Mouse (Mus musculus) lung, adult 2 months (tissue): ENCODE measurements around the gene Nxpe4. TPM values are rescaled to one million over a fixed set of nuclear protein-coding genes. Genes with fewer than 3 reads are reported as not detected.
A peak's percentile ranks its signal among the peaks of the same experiment; 100 is the strongest.
"Not testable (repeated sequence)": the region's sequence is repeated elsewhere in the genome, so short reads cannot be mapped to it uniquely, and the experiment has no call there.

Source experiments
- DNase-seq: peaks from one replicate; pipeline ENCODE4 v3.0.0; 2022
- H3K4me1 ChIP-seq: fragments of 200-500 bp; 2 replicates; pipeline ENCODE4 v1.6.1; 2011; ENCODE audit warnings: low read length; ENCODE audit not compliant: control insufficient read depth, insufficient read depth
- H3K4me3 ChIP-seq: fragments of 200-500 bp; replicated peaks from 2 replicates; pipeline ENCODE3; 2011; ENCODE audit warnings: low read depth, mild to moderate bottlenecking, control low read depth, low read length; ENCODE audit errors: extremely low read depth
- CTCF ChIP-seq: fragments of 200-500 bp; IDR thresholded peaks from 2 replicates; pipeline ENCODE4 v1.5.1; 2011; ENCODE audit warnings: mild to moderate bottlenecking, low read length, control low read depth; ENCODE audit not compliant: insufficient read depth
- POLR2A ChIP-seq: fragments of 200-500 bp; IDR thresholded peaks from 2 replicates; pipeline ENCODE4 v1.6.1; 2011; ENCODE audit warnings: low read depth, mild to moderate bottlenecking, control low read depth, low read length, borderline replicate concordance; ENCODE audit errors: extremely low read depth
- WGBS: fragments of 180-500 bp; shearing (Covaris S2); methylation state at CpG from one replicate; pipeline ENCODE4 v1.1.7; 2018; 5-methylcytosine and 5-hydroxymethylcytosine counted together
- polyA plus RNA-seq: library from polyadenylated mRNA; depleted of rRNA; stranded (reverse); fragments of >200 nt; gene quantifications from 2 replicates; pipeline ENCODE4 v1.2.3, GENCODE M21; 2012

Gene Nxpe4
- polyA plus RNA-seq, 1 experiment = 5.1 TPM

GRCm38 (mm10) chr9:48290281-48290680 lies 128.5 kb downstream of the Nxpe4 start:
- WGBS = 93% methylated on average over 1 of the region's 1 CpGs
- Histone ChIP-seq H3K4me3 (no peak overlapping the region), H3K4me1 (no peaks in the 10 kb centered on the region)
- TF ChIP-seq CTCF (no peak), POLR2A (no peak)
- no peak for DNase-seq

GRCm38 (mm10) chr9:48294754-48295153 lies 132.9 kb downstream of the Nxpe4 start:
- no peak for DNase-seq
- Histone ChIP-seq H3K4me1 (no peaks in the 10 kb centered on the region), H3K4me3 (no peak overlapping the region)
- no peak for TF ChIP-seq CTCF
- TF ChIP-seq POLR2A = no peak
- 49% methylated on average over 2 of the region's 2 CpGs for WGBS

GRCm38 (mm10) chr9:48298983-48299382 lies 137.2 kb downstream of the Nxpe4 start:
- no peak for DNase-seq
- no peaks in the 10 kb centered on the region for H3K4me1 ChIP-seq
- 89% methylated on average over 7 of the region's 7 CpGs for WGBS
- no peak for TF ChIP-seq CTCF
- TF ChIP-seq POLR2A = no peak
- H3K4me3 ChIP-seq = no peak overlapping the region

GRCm38 (mm10) chr9:48303564-48303963 lies 141.7 kb downstream of the Nxpe4 start:
- H3K4me1 ChIP-seq, DNase-seq, H3K4me3 ChIP-seq: not testable (repeated sequence)
- WGBS = 41% methylated on average over 5 of the region's 5 CpGs

- 86% methylated on average over 5 of the region's 5 CpGs for WGBS
- Histone ChIP-seq H3K4me3 (no peak overlapping the region), H3K4me1 (peaks cover 4% of the 10 kb centered on the region)
- no peak for TF ChIP-seq POLR2A
- TF ChIP-seq CTCF = no peak
- DNase-seq = no peak
Measured at GRCm38 (mm10) chr9:48311241-48311640, 149.4 kb downstream of the Nxpe4 start.

- H3K4me1 ChIP-seq = peaks cover 4% of the 10 kb centered on the region
- 44% methylated on average over 3 of the region's 3 CpGs for WGBS
- H3K4me3 ChIP-seq = peak overlapping the region; percentile 42
- no peak for TF ChIP-seq POLR2A
- TF ChIP-seq CTCF = no peak
- peak; percentile 9 for DNase-seq
Measured at GRCm38 (mm10) chr9:48314194-48314593, 152.4 kb downstream of the Nxpe4 start.

GRCm38 (mm10) chr9:48315825-48316224 lies 154.0 kb downstream of the Nxpe4 start:
- TF ChIP-seq CTCF = no peak
- TF ChIP-seq POLR2A = no peak
- no peak for DNase-seq
- 46% methylated on average over 1 of the region's 1 CpGs for WGBS
- no peak overlapping the region for H3K4me3 ChIP-seq
- H3K4me1 ChIP-seq = peaks cover 4% of the 10 kb centered on the region

GRCm38 (mm10) chr9:48326338-48326737 lies 164.5 kb downstream of the Nxpe4 start:
- Histone ChIP-seq H3K4me3 (peak overlapping the region; percentile 21), H3K4me1 (peaks cover 3% of the 10 kb centered on the region; the same call in 1 of the 2 replicates)
- WGBS = 62% methylated on average over 9 of the region's 9 CpGs
- no peak for TF ChIP-seq POLR2A
- no peak for TF ChIP-seq CTCF
- DNase-seq = no peak

GRCm38 (mm10) chr9:48329597-48329996 lies 167.8 kb downstream of the Nxpe4 start:
- Histone ChIP-seq H3K4me3 (no peak overlapping the region), H3K4me1 (no peaks in the 10 kb centered on the region; the same call in 1 of the 2 replicates)
- 61% methylated on average over 7 of the region's 7 CpGs for WGBS
- TF ChIP-seq CTCF (no peak), POLR2A (no peak)
- no peak for DNase-seq

GRCm38 (mm10) chr9:48338783-48339455 lies 177.1 kb downstream of the Nxpe4 start:
- DNase-seq = no peak
- WGBS = 38% methylated on average over 4 of the region's 4 CpGs
- Histone ChIP-seq H3K4me3 (no peak overlapping the region), H3K4me1 (peaks cover 5% of the 10 kb centered on the region)
- TF ChIP-seq POLR2A (no peak), CTCF (no peak)

GRCm38 (mm10) chr9:48339563-48339962 lies 177.7 kb downstream of the Nxpe4 start:
- Histone ChIP-seq H3K4me3 (no peak overlapping the region), H3K4me1 (peaks cover 5% of the 10 kb centered on the region)
- DNase-seq = no peak
- TF ChIP-seq CTCF (no peak), POLR2A (no peak)
- 43% methylated on average over 5 of the region's 5 CpGs for WGBS
